Mouse (Mus musculus) induced T-regulatory cell, adult 2 months (primary cell): ENCODE measurements at regions not wholly inside any gene's neighbourhood (a gene's known extent, or its start where the extent isn't known, plus 50 kb on each side); places are given as distances from the start of the nearest gene placed in this dataset.

Experiments used
- DNase-seq: peaks from one replicate; pipeline ENCODE4 v3.0.0-alpha.2; 2012; ENCODE audit warnings: low read depth

- no peak for DNase-seq
These were observed 138.8 kb downstream of the Tex29 start for GRCm38 (mm10) chr8:11979056-11979455.

DNA sequence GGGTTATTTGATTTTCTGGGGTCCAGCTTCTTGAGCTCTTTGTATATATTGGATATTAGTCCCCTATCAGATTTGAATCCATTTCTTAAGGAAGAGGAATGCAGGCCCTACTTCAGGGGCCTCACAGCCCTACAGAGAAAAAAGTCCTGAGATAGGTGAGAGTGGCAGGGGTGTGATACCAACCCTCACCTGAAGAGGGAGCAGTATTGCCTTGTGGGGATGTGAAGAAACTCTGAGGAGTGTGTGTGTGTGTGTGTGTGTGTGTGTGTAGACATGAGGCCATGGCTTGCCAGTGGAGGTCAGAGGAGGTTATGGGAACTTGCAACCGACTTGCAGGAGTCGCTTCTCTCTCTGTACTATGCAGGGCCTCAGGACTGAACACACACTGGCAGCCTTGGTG, 141.2 kb downstream of the Tex29 start:
- DNase-seq, result peak; percentile 42

- DNase-seq, result no peak
These were observed 149.8 kb downstream of the Tex29 start for GRCm38 (mm10) chr8:11990024-11990423.

GRCm38 (mm10) chr8:11999736-12000458, 159.6 kb downstream of the Tex29 start:
- DNase-seq, result peak; percentile 1

GRCm38 (mm10) chr8:12000459-12000789, 160.2 kb downstream of the Tex29 start:
- DNase-seq, result no peak

DNA sequence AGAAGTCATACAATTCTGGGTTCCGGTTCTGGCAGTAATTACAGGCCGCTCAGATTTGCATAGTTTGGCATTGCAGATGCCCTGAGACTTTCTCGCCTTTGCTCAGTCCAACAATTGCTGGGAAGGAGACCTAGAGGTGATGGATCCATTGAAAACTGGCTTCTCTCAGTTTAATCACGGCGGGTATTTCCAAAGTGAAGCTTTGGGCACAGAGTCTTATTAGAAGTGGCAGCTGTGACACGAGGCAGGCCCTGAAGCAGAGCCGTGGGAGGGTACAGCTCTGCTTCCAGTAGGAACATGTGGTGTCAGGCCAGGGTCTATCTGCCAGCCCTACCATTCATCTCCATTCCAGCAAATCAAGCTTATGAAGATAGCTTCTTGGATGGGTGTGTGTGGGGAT, 164.0 kb downstream of the Tex29 start:
- DNase-seq, result no peak

DNA sequence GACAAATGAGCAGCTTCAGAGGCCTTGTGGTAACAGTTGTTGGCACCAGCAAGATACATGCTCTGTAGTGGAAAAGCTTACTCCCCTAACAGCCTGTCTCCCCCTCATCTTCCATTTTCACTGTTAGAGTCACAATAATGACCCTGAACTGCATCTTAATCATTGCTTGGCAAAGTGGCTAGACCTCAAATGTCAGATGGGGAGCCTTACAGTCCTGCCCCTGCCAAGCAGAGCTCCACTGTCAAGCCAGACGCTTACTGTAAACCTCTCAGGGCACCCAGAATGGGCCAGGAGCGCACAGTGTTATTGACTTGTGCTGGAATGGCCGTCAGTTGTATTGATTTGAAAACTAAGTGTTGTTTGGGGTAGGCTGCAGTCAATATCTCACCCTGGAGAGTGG, 172.5 kb downstream of the Tex29 start:
- no peak for DNase-seq

DNA sequence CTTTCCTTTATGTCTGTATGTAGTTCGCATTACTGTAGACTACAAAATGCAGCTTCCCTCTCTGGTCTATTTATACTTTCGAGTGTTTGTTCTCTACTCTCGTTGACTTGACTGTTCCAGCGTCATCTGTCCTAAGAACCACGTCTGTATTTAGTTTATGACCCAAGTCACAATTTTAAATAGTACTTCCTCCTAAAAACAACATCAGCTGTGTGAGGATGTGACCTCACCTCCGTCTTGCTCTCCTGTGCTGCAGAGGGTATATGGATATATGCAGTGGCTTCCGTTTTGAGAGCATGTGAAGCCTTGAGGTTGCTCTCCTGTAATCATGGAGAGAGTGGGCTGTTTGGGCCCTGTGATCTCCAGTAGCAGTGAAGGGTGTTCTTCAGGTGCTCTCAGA, 177.5 kb downstream of the Tex29 start:
- DNase-seq, result no peak

DNA sequence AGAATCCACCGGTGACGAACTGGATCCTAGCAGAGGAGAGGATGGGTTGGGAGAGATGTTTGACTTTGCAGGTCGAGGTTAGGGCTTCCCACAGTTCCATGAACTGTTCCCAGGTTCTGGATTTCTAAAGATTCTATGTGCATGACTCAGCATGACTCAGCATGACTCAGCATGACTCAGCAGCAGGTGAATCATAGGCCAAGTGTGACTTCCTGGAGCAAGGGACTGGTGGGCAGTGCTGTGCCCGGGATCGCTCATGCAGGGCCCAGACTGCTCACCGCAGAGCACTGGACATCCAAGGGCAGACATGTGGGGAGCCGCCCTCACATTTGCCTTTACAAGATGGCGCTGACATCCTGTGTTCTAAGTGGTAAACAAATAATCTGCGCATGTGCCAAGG, 179.0 kb downstream of the Tex29 start:
- DNase-seq, result no peak

DNA sequence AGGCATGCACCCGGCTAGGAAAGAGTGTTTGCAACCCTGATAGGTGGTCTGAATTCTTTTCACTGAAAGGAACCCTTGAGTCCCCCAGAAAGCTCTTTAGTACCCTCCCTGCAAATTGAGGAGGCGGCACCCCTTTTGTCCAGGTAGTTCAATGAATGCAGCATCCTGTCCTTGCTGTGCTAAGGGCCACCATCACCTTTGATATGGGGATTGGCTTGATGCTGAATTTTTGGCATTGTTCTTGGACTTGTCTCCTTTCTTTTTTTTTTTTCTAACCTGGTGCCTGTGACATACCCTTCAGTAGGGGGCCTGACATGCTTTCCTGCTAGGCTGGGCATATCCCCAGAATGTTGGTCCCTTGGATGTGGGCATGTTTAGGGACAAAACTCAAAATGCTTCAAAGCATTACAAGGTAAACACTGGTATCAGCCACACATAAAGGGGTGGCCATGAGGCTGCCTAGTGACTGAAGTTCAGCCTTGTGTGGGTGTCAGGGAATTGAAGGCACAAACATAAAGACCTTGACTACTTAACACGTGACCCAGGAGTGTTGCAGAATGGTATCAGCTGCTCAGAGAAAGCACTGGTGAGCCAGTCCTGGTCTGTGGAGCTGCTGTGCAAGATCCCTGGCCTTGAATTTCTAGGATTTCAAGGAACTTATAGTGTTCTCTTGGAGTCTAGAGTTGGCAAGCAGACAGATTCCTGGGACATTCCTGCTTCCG, 183.6 kb downstream of the Tex29 start:
- DNase-seq, result no peak

DNA sequence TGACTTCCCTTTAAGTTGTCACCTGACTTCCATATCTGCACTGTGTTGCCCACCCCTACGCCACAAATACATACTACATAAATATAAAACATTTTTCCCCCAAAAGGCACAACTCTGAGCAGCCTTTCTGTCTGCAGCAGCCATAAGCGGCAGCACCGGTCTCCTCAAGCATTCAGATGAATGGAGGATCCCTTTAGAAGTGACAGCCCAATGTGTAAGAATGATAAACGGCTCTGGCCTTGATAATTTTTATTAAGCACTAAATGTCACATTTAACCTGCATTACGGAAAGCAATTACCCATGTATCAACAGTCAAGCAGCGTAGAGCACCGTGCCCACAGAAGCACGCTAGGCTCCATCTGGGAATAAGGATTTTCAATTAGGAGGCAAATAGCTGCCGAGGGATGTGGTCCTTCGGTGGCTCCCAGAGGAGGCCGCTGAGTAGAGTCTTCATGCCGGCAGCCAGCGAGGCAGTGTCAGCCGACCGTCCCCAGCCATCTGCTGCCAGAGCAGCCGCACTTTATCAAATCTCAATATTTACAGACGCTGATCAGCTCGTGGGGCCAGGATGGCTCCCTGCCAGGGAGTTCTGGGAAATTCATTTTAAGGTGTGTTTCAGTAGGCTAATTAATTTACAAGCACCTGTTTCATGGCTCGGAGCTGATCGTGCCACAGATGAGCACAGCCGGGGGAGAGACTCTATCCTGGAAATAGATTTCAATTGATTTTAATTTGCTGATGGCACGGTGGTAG, 190.3 kb downstream of the Tex29 start:
- no peak for DNase-seq

DNA sequence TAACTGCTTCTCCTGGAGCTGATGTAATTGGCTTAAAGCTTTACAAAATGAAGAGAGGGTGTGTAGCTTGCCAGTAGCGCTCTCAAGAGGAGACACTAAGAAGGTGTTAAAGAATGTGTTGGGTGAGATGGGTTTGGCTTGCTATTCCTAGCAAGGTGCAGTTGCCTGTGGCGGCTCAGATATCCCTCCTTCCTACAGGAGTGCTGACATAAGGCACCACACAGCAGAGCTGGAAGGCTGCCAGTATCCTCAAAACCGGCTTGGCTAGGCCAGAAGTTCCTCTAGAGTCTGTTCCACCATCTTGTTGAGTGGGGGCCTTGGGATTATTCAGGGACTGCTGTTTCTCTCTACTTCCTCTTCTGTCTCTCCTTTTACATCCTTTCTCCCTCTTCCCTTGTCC, 191.5 kb downstream of the Tex29 start:
- no peak for DNase-seq

DNA sequence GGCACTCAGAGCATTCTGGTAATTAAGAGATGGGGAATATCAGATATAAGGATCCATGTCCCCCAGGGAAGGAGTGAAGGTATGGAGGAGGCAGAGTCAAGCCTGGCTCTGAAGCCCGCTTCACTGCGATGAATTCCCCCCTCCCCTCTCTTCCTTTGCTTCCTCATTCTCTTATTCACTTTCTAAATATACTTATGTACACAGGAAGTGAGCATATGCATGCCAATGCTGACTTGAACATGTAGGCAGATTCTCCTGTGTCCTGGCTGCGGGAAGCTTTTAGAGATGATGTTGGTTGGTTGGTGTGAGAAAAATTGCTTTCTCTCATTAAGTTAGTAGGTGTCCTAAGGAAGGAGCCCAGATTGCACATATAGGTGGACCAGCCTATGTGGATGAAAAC, 192.1 kb downstream of the Tex29 start:
- no peak for DNase-seq

GRCm38 (mm10) chr8:12036349-12036748, 196.1 kb downstream of the Tex29 start:
- no peak for DNase-seq

- DNase-seq, result no peak
These were observed 200.7 kb downstream of the Tex29 start for GRCm38 (mm10) chr8:12040924-12041323.

- no peak for DNase-seq
These were observed 201.4 kb downstream of the Tex29 start for GRCm38 (mm10) chr8:12041662-12042061.

GRCm38 (mm10) chr8:12050841-12051240, 210.6 kb downstream of the Tex29 start:
- DNase-seq, result no peak

- no peak for DNase-seq
These were observed 211.1 kb downstream of the Tex29 start for GRCm38 (mm10) chr8:12051357-12051756.

DNA sequence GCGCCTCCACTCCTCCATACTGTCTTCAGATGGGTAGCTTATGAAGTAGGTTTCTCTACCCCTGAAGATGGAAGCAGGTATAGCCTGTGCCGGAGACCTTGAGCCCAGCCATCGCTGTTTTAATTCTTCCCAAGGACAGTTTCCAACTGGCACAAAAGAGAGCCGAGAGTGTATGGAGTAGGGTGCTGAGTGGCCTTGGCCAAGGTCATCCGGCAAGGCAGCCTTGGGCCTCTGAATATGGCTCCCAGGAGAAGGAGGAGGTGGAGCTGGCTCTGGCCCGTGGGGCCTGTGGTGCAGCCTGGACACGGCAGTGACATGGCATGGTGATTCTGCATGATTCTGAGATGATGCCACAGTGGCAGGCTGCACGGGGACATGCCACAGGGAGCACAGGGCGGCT, 215.7 kb downstream of the Tex29 start:
- no peak for DNase-seq

- DNase-seq, result no peak
These were observed 217.4 kb upstream of the A230072I06Rik start for GRCm38 (mm10) chr8:12061237-12061636.

DNA sequence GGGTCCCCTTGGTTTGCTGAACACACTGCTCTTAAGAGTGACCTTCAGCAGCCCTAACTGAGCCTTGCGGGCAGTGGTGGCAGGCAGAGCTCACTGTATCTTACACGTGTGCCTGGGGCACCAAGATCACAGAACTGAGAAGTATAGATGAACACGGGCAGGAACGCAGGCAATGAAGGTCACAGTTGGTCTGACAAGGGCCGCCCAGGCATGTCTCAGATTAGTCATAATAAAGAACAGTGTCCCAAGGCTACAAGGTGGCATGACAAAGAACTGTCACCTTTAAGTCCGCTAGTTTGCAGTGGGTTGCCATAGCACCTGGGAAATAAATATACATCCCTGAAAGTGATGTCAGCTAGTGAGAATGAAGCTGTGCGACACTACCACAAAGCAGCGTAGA, 215.9 kb upstream of the A230072I06Rik start:
- no peak for DNase-seq

GRCm38 (mm10) chr8:12064664-12065063, 214.0 kb upstream of the A230072I06Rik start:
- DNase-seq, result no peak

GRCm38 (mm10) chr8:12066454-12066853, 212.2 kb upstream of the A230072I06Rik start:
- no peak for DNase-seq
